Mouse (Mus musculus) urinary bladder, adult 2 months (tissue): ENCODE results near the gene Copg1. TPM values are rescaled to one million over a fixed set of nuclear protein-coding genes. Genes with fewer than 3 reads are reported as not detected.
A peak's percentile ranks its signal among the peaks of the same experiment; 100 is the strongest.
"Not testable (repeated sequence)": the region's sequence is repeated elsewhere in the genome, so short reads cannot be mapped to it uniquely, and the experiment has no call there.

Experiments
- DNase-seq: peaks from one replicate; pipeline ENCODE4 v3.0.0; 2022; ENCODE audit warnings: low spot score
- polyA plus RNA-seq: library from polyadenylated mRNA; depleted of rRNA; stranded (reverse); fragments of >200 nt; gene quantifications from 2 replicates; pipeline ENCODE4 v1.2.3, GENCODE M21; 2012

The Copg1 gene
- polyA plus RNA-seq, 1 experiment, result 35.5 TPM

DNA sequence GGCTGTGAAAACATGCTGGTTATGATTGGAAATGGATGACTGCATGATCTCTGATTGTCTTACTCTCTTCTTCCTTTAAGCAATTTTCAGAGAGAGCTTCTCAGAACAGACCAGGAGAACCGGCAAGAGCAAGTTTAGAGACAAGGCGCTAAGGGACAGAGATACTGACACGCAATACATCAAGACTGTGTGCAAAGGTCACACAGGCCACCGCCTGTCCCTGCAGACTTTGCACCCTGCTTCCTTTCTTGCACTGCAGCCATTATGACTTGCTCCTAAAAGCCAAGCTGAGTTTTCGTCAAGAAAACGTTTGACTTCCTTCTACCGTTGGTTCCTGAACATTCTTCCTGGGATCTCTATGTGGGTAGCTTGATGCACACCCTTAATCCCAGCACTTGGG is 12.1 kb upstream of the Copg1 start:
- DNase-seq, result no peak

GRCm38 (mm10) chr6:87876068-87876643 is 11.5 kb upstream of the Copg1 start:
- no peak for DNase-seq

DNA sequence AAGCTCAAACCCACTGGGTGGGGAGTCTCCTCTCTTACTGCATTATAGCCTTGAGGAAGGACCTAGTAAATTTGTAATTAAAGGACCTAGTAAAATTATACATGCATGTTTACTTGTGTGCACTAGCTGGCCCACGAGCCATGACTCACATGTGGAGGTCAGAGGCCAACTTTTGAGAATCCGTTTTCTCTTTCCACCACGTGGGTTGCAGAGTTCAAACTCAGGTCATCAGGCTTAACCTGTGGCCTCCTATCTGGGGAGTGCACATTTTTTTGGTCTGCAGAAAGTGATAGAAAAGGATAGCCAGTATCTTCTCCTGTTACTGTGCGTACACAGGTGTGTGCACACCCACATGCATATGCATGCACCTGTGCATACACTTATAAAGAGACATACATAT is 8.6 kb upstream of the Copg1 start:
- DNase-seq, result no peak

DNA sequence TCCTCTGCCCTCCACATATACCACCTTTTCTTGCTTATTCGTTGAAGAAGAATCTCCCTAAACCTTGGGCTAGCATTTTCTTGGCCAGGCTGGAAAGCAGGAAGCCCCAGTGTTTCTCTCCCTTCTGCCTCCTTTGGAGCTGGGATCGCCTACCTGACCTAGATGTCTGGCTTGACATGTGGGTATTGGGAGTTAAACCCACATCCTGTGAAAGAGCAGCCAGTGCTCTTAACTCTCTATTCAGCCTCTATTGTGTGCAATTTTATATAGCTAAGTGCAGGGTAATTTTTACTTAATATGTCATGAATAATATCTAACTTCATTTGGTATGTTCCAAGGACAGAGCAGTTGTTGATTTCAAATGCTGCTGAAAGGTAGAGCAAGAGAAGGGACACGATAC is 8.0 kb upstream of the Copg1 start:
- DNase-seq, result no peak

- no peak for DNase-seq
These were observed 5.4 kb upstream of the Copg1 start for GRCm38 (mm10) chr6:87882221-87882620.

DNA sequence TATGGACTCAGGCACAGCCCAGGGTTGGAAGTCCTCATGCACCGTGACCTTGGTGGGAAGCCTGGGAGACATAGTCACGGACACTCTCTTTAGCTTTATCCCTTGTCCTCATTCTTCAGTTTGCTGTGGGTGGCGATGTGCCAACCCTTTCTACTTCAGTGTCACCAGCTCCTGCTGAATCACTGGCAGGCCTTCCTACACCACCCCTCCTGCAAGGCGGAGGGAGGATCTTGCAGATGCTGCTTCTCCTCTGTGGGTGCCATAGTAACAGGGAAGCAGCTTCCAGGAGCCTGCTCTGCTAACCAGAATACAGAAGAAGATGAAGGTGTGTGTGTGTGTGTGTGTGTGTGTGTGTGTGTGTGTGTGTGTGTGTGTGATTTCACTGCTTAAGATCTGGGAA is 4.8 kb upstream of the Copg1 start:
- no peak for DNase-seq

GRCm38 (mm10) chr6:87886721-87887120 is 893 bp upstream of the Copg1 start:
- no peak for DNase-seq

DNA sequence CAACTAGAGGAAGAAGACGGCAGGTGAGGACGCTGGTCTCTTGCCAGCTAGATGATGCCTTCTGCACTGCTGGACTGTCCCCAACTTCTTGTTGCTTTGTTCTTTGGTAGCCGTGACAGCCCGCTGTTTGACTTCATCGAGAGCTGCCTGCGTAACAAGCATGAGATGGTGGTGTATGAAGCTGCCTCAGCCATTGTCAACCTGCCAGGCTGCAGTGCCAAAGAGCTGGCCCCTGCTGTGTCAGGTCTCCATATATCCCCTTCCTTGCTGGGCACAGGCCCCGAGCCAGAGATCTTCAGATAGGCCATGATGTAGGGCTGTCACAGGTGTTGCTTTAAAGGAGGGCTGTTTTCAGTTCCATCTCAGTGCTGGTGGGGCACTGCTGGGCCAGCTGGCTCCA is 6.3 kb downstream of the Copg1 start:
- DNase-seq, result no peak

GRCm38 (mm10) chr6:87898028-87898427 is 10.4 kb downstream of the Copg1 start:
- DNase-seq, result no peak

- no peak for DNase-seq
These were observed 19.0 kb downstream of the Copg1 start for GRCm38 (mm10) chr6:87906632-87907031.

DNA sequence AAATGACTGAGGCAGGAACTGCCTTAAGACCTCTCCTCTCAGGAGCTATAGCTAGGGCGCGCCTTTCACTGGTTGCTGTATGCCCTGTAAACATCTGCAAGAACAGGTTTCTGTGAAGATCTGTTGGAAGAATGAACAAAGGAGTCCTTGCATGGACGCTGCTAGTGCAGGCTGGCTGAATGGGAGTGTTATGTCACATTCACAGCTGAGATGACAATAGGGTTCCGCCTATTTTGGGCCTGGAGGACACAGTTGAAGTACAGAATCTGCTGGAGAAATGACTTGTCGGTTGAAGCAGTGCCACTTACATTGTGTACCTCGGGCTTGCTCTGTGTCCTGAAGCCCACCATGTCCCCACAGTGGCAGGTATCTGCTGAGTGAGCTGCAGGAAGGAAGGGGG is 21.6 kb downstream of the Copg1 start:
- no peak for DNase-seq

GRCm38 (mm10) chr6:87911559-87911958 is 23.9 kb downstream of the Copg1 start:
- no peak for DNase-seq

DNA sequence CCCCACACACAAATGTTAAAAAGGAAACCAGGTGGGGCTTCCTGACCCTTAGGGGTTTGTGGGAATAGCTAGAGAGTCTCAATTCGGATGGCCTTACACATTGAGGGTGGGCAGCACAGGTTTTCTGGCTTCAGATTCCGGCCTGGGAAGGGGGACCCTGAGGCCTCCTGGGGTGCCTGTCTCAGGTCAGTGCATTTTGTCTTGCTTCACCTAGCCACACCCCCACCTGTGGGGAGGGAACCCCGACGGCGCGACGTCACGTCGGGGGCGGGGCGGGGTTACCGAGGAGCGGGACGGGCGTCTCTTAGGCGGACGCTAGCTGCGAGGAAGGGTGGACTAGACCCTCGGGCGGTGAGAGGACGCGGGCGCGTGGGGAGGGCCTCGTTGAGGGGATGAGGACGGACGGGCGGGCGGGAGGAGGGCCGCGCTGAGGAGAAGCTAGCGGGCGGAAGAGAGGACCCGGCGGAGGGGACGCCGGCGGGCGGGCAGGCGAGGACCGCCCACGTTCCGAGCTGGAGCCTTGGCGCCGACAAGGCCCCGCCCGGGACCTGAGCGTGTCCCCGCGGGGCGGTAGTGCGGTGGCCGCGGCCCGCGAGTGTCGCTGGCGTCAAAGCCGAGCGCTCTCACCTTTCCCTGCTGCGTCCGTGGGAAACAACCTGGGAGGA is 26.2 kb downstream of the Copg1 start, which contains the start of gene Hmces:
Gene Hmces, plus strand, starts transcription at position 275 of the 665 bp plus-strand sequence.
- peak; percentile 56 for DNase-seq

DNA sequence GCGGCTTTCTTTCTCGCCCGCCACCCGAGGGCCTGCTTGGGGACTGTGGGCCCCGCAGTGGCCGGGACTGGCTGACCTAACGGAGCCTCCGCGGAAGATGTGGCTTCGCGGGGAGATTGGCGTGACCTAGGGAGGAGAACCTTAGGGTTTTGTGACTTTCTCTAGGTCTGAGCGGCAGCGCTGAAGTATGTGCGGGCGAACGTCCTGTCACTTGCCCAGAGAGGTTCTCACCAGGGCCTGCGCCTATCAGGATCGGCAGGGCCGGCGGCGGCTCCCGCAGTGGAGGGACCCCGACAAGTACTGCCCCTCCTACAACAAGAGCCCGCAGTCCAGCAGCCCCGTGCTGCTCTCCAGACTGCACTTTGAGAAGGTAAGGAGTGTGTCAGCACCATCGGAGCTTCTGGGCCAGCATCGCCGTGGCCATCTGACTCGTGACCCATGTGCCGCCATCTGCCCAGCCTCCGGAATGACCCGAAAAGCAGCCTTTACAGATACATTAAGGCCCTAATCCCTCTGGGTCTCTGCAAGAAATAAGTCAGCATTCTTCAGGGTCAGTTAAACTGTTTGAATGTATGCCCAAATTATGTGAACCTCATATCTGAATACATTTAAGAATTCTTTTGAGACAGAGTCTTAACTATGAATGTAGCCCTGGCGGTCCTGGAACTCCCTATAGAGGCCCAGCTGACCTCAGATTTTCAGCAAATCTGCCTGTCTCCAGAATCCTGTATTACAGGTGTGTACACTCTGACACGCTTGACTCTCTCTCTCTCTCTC is 26.9 kb downstream of the Copg1 start:
- peak; percentile 39 for DNase-seq

DNA sequence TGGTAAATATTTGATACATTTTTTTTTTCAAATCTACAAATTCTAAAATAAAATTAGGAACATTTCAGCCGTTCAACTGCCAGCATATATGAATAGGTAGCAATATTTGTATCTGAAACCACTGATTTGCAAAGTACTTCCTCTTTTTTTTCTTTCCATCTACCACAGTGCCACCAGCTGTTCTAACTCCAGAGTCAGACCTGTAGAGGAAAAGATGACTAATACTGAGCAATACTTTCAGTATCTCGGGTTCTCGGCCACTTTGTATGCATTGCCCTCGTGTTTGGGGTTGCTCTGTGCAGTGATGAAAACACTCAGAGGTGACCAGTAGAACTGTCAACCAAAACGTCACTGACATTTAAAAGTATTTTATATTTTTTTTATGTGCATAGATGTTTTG is 28.3 kb downstream of the Copg1 start:
- no peak for DNase-seq

GRCm38 (mm10) chr6:87921201-87921600 is 33.6 kb downstream of the Copg1 start:
- no peak for DNase-seq

- no peak for DNase-seq
These were observed 36.0 kb downstream of the Copg1 start for GRCm38 (mm10) chr6:87923624-87924023.

GRCm38 (mm10) chr6:87935037-87935436 is 47.4 kb downstream of the Copg1 start:
- DNase-seq, result no peak

DNA sequence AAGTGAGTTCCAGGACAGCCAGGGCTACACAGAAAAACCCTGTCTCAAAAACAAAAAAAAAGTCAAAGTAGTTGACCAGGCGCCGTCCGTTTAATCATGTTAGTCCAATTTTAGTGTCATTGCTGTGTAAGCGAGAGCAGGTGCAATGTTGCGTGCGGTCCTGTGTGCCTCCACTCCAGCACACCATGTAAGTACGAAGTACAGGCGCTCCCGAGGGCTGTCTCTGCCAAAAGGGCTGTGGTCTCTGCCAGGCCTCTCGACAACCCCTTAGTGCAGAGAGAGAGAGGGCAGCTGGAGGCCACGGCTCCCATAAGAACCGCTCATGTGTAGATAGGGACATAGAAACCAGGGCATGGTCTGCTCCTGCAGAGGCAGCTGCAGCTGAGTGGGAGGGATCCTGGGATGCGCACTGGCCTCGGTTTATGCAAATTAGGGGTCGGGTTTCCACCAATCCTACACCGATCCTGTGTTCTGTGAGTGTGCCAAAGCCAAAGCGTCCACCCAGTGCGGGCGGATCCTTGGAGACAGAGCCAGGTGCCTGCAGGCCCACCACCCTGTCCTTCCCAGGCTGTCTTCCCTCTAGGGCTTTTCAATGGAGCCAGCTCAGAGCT is 49.7 kb downstream of the Copg1 start:
- no peak for DNase-seq

DNA sequence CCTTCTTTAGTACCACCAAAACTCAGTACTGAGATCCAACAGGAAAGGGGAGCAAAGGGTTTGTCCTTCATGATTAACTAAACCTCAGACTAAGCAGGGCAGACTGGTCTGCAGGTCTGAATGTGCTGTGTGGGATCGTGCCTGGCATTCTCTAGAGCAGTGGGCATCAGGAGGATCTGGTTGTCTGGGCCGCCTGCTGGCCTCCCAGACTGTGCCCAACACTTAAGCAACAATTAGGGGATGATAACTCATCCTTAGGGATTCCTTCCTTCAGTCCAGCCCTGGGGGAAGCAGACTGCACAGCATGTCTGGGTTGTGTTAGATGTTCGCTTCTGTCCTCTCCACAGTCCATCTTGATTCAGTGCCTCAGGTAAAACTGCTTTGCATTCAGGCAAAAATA is 51.3 kb downstream of the Copg1 start:
- no peak for DNase-seq

GRCm38 (mm10) chr6:87942179-87942578 is 54.6 kb downstream of the Copg1 start:
- DNase-seq, result no peak

- not testable (repeated sequence) for DNase-seq
These were observed 74.8 kb downstream of the Copg1 start for GRCm38 (mm10) chr6:87962457-87962856.
